Mouse (Mus musculus): Measurements from ENCODE around the gene Gpr35.

- TF ChIP-seq POLR2A (IDR thresholded peaks at IDR 0.05; ENCODE audit: insufficient read length, low read depth) (no peak), REST (IDR thresholded peaks at IDR 0.05; ENCODE audit: insufficient read depth, insufficient read length) (no peak), USF1 (IDR thresholded peaks at IDR 0.05; ENCODE audit: low read depth) (no peak), MYOD1 (IDR thresholded peaks at IDR 0.05; ENCODE audit: control insufficient read depth in 1 of 3, insufficient read length in 2 of 3, low read depth in 2 of 3) (no peak), SRF (IDR thresholded peaks at IDR 0.05; ENCODE audit: control insufficient read depth, insufficient read length, low read depth) (no peak), MAX (IDR thresholded peaks at IDR 0.05; ENCODE audit: low read depth) (no peak), E2F4 (IDR thresholded peaks at IDR 0.05; ENCODE audit: insufficient read depth) (no peak), TCF12 (IDR thresholded peaks at IDR 0.05; ENCODE audit: insufficient read depth, poor library complexity, severe bottlenecking) (no peak)
These were observed 39.2 kb downstream of the Gpr35 start for GRCm38 (mm10) chr1:92989891-92990290.
